Mouse (Mus musculus) heart, adult 2 months (tissue): ENCODE results near the gene Papolg.

Experiments
- CTCF ChIP-seq: fragments of 200-600 bp; IDR thresholded peaks from 2 replicates; pipeline ENCODE4 v1.8.1; 2022; ENCODE audit warnings: antibody characterized with exemption, mild to moderate bottlenecking, moderate library complexity
- EP300 ChIP-seq: fragments of 200-500 bp; IDR thresholded peaks from 2 replicates; pipeline ENCODE4 v1.6.1; 2011; ENCODE audit warnings: low read depth, low read length, control low read depth; ENCODE audit not compliant: insufficient read depth
- POLR2A ChIP-seq: fragments of 200-500 bp; IDR thresholded peaks from 2 replicates; pipeline ENCODE4 v1.6.1; 2011; ENCODE audit warnings: mild to moderate bottlenecking, low read depth, low read length, control low read depth; ENCODE audit not compliant: insufficient read depth

- TF ChIP-seq CTCF (no peak), POLR2A (no peak), EP300 (no peak)
These were observed 38.3 kb downstream of the Papolg start for GRCm38 (mm10) chr11:23856723-23857112.
